Mouse (Mus musculus) liver, embryonic 14.5 days (tissue): ENCODE data around the gene Snrpa.

Experiments
- CTCF ChIP-seq: IDR thresholded peaks from 2 replicates; pipeline ENCODE4 v1.5.1; 2016; ENCODE audit warnings: antibody characterized with exemption, low read depth, control low read depth
- EP300 ChIP-seq: IDR thresholded peaks from 2 replicates; pipeline ENCODE4 v1.6.1; 2016; ENCODE audit warnings: antibody characterized with exemption, low read depth

- TF ChIP-seq CTCF, result no peak
- no peak for TF ChIP-seq EP300
Measured at GRCm38 (mm10) chr7:27185986-27186385, 10.1 kb downstream of the Snrpa start.
